Mouse (Mus musculus) embryo, embryonic 11.5 days (tissue): Measurements from ENCODE around the gene Nova1.

ENCODE experiments used
- DNase-seq: peaks from one replicate; pipeline ENCODE4 v3.0.0-alpha.2; 2012; ENCODE audit warnings: low read depth, low spot score

Nova1 gene

GRCm38 (mm10) chr12:46818856-46819347, at the start of gene Nova1:
Gene Nova1, minus strand, starts transcription at chr12:46818929.
- peak; percentile 50 for DNase-seq

GRCm38 (mm10) chr12:46819348-46820022, 756 bp upstream of the Nova1 start:
- peak; percentile 84 for DNase-seq

- DNase-seq: peak; percentile 34
Measured at GRCm38 (mm10) chr12:46818021-46818855, 491 bp downstream of the Nova1 start.

GRCm38 (mm10) chr12:46817211-46817803, 1.4 kb downstream of the Nova1 start:
- no peak for DNase-seq

- DNase-seq: no peak
Measured at GRCm38 (mm10) chr12:46816291-46816690, 2.4 kb downstream of the Nova1 start.

GRCm38 (mm10) chr12:46815697-46816096, 3.0 kb downstream of the Nova1 start:
- DNase-seq: no peak

- no peak for DNase-seq
Measured at GRCm38 (mm10) chr12:46814820-46815219, 3.9 kb downstream of the Nova1 start.

- no peak for DNase-seq
Measured at GRCm38 (mm10) chr12:46801311-46801710, 17.4 kb downstream of the Nova1 start.

GRCm38 (mm10) chr12:46782301-46783280, 36.1 kb downstream of the Nova1 start:
- no peak for DNase-seq

GRCm38 (mm10) chr12:46781481-46781880, 37.2 kb downstream of the Nova1 start:
- no peak for DNase-seq

- DNase-seq: no peak
Measured at GRCm38 (mm10) chr12:46780983-46781382, 37.7 kb downstream of the Nova1 start.

GRCm38 (mm10) chr12:46759450-46759849, 59.3 kb downstream of the Nova1 start:
- DNase-seq: no peak

- DNase-seq: no peak
Measured at GRCm38 (mm10) chr12:46754325-46754848, 64.3 kb downstream of the Nova1 start.

GRCm38 (mm10) chr12:46753096-46753495, 65.6 kb downstream of the Nova1 start:
- no peak for DNase-seq

- no peak for DNase-seq
Measured at GRCm38 (mm10) chr12:46733261-46733660, 85.5 kb downstream of the Nova1 start.

GRCm38 (mm10) chr12:46731943-46732342, 86.8 kb downstream of the Nova1 start:
- DNase-seq: no peak

GRCm38 (mm10) chr12:46721914-46722313, 96.8 kb downstream of the Nova1 start:
- peak; percentile 4 for DNase-seq

- DNase-seq: no peak
Measured at GRCm38 (mm10) chr12:46719076-46719475, 99.7 kb downstream of the Nova1 start.

GRCm38 (mm10) chr12:46710094-46710493, 108.6 kb downstream of the Nova1 start:
- no peak for DNase-seq

GRCm38 (mm10) chr12:46709475-46709874, 109.3 kb downstream of the Nova1 start:
- no peak for DNase-seq

- no peak for DNase-seq
Measured at GRCm38 (mm10) chr12:46700202-46700601, 118.5 kb downstream of the Nova1 start.
